Mouse (Mus musculus): ENCODE measurements around the gene A230072I06Rik.

The A230072I06Rik gene

DNA sequence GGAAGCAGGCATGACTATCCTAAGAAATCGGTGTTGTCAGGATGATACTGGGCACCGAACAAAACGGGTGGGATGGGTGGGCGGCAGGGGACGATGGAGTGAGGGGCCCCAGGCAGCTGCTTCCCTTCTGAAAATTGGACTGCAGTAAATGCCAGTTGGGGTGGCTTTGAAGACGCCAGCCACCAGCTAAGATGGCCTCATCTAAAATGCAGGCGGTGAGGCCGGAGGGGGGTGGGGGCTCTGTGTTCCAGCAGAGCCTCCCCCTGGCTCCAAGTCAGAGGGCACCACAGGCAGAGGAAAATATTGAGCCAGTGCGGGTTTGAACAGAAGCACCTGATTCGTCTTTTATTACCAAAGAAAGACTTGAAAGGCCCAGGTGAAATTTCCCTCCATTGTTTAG is 45.9 kb downstream of the A230072I06Rik start:
- DNase-seq, result no peak

DNA sequence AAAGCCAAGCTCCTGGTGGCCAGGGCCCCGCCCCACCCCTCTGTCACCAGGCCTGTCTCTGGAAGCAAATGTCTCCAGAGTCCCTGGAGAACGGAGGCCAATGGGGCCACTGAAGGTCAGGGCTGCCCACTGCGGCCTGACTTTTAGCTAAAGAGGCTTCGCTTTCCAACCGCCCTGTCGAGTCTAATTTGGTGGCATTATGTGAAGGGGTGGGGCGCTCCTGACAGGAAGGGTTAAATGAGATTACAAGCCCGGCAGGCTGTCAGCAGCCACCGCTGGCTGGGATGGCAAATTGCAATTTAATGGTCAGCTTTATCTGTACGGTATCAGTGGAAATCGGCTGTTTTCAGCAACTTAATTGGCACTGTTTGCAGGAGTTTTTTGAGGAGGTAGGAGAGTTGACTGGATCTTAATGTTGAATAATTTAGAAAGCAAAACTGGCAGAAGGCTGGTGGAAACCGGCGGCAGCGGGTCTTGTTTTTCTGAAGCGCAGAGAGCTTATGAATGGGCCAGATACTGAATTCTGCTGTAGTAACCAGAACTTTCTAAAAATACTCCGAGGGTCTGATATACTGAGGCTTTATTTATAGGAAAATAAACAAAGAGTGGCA is 46.5 kb downstream of the A230072I06Rik start:
- DNase-seq, result no peak

DNA sequence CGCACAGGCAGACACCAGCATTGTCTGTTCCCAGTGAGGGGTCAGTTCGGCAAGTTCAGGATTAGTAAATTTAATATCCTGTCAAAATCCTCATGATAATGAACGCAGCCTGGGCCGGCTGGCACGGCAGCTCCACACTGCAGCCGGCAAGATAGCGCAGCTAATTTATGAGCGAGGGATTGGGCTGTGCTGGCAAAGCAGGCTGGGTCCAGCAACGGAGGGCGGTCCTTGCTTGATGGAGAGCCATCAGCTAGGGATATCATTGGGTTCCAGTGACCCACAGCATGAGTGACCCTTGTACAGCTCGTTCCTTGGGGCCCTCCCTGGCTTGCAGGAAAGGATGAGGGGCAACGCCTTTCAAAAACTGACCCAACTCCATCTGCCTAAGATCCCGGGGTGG is 48.6 kb downstream of the A230072I06Rik start:
- DNase-seq, result no peak

DNA sequence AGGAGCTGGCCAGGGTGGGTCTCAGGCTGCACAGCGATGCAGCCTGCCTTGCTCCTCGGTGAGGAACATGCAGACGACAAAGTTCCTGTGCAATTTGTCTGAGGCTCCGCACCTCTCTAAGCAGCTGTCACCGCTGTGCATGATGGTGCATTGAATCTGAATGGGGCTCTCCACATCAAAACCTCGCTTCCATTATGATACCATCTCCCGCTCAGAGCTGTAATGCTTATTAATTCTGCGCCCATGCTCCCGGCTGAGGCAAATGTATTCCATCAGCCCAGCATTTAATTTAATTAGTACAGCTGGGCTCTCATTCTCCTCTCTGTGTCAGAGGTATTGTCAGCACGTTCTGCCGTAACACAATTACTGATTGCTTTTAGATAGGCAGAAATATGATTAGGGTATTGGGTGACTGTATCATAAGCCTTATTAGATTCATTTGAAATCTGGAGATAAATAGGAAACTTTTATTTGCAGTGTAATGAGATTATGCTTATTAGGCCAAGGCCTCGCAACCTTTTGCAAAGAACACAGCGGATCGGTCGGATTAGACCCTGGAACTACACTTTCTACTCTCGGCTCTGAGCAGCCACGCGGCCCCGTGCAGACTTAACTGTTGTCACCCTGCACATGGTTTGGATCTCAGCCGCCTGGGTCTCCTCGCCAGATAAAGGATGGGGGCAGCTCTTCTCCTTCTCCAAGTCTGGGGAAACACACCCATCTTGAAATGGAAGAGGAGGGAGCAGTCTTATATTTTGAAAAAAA is 49.3 kb downstream of the A230072I06Rik start:
- no peak for DNase-seq

DNA sequence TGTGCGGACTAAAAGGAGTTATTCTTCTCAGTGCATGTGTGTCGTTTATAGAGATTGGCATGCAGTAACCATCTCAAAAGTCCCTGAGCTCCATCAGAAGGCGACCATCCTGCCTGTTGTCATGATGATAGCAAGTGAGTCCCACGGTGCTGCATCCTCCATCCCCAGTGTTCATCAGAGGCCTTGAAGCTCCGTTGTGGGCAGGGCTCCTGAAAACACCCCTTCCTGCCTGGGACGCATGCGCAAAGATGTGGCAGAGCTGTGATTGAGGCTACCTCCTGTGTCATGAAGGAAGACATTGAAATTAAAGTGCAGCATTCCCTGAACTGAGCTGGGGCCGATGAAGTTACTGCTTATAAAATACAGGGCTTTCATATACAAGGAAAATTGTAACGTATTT is 49.9 kb downstream of the A230072I06Rik start:
- no peak for DNase-seq

DNA sequence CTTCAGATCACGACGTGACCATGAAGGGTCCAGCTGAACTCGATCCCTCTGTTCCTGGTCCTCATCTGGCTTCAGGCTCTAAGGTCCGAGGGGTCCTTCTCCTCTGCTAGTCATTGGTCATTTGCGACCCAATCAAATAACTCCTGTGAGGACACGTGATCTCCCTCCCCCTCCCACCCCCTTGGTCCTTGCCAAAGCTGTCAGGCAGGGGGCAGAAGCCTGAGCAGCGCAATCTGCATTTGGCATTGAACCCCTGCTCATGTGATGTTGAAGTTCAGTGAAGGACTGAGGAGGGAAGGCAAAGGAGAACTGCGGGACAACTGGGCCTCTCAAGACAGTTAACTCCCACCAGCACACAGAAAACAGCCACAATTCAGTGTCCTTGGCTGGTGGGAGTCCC is 51.4 kb downstream of the A230072I06Rik start:
- no peak for DNase-seq
